Mouse (Mus musculus) embryonic facial prominence, embryonic 11.5 days (tissue): ENCODE measurements around the gene Abca2. TPM values are rescaled to one million over a fixed set of nuclear protein-coding genes. Genes with fewer than 3 reads are reported as not detected.

Experiments used
- ATAC-seq: fragments of 200-750 bp; cut with Nextera tagmentation; replicated peaks from 2 replicates; pipeline ENCODE4 v1.8.0; 2017; ENCODE audit warnings: low read depth; ENCODE audit not compliant: insufficient number of reproducible peaks, low FRiP score, low TSS enrichment
- DNase-seq: peaks from one replicate; pipeline ENCODE4 v3.0.0-alpha.2; 2015; ENCODE audit warnings: low spot score
- H3K27ac ChIP-seq: fragments of 300-500 bp; sonication (generic); replicated peaks from 2 replicates; pipeline ENCODE4 v1.5.1; 2014; ENCODE audit warnings: mild to moderate bottlenecking, low read depth, low read length, control low read depth
- H3K27me3 ChIP-seq: fragments of 300-500 bp; sonication (generic); 2 replicates; pipeline ENCODE4 v1.6.1; 2014; ENCODE audit warnings: mild to moderate bottlenecking, low read length, moderate library complexity, mixed read lengths; ENCODE audit not compliant: control insufficient read depth, insufficient read depth
- H3K36me3 ChIP-seq: fragments of 300-500 bp; sonication (generic); replicated peaks from 2 replicates; pipeline ENCODE4 v1.6.1; 2014; ENCODE audit warnings: low read depth, mild to moderate bottlenecking, low read length, moderate library complexity, mixed read lengths; ENCODE audit not compliant: control insufficient read depth, insufficient read depth
- H3K4me1 ChIP-seq: fragments of 300-500 bp; sonication (generic); 2 replicates; pipeline ENCODE4 v1.6.1; 2014; ENCODE audit warnings: low read length, mixed read lengths; ENCODE audit not compliant: control insufficient read depth, insufficient read depth
- H3K4me2 ChIP-seq: fragments of 300-500 bp; sonication (generic); 2 replicates; pipeline ENCODE4 v1.6.1; 2014; ENCODE audit warnings: low read depth, mild to moderate bottlenecking, control low read depth, low read length, moderate library complexity
- H3K4me3 ChIP-seq: fragments of 300-500 bp; sonication (generic); 2 replicates; pipeline ENCODE4 v1.5.1; 2014; ENCODE audit warnings: low read depth, low read length, control low read depth
- H3K9ac ChIP-seq: fragments of 300-500 bp; sonication (generic); replicated peaks from 2 replicates; pipeline ENCODE4 v1.6.1; 2014; ENCODE audit warnings: mild to moderate bottlenecking, control low read depth, low read length
- H3K9me3 ChIP-seq: fragments of 300-500 bp; sonication (generic); replicated peaks from 2 replicates; pipeline ENCODE4 v1.6.1; 2016; ENCODE audit warnings: mild to moderate bottlenecking, low read length, inconsistent platforms, mixed read lengths; ENCODE audit not compliant: control insufficient read depth
- WGBS: fragments of 180-500 bp; shearing (Covaris S2); extraction: QIAGEN DNeasy Blood & Tissue Kit; methylation state at CpG from one replicate; pipeline ENCODE4 v1.1.7; 2014; 5-methylcytosine and 5-hydroxymethylcytosine counted together
- polyA plus RNA-seq: library from polyadenylated mRNA; unstranded; fragments of >200 nt; fragmentation: Nextera tagmentation; extraction: Ambion mirVana; gene quantifications from 2 replicates; pipeline ENCODE4 v1.2.1, GENCODE M21; 2014

Abca2 gene
- polyA plus RNA-seq, 1 experiment from 2014 or later: 2.2 TPM

DNA sequence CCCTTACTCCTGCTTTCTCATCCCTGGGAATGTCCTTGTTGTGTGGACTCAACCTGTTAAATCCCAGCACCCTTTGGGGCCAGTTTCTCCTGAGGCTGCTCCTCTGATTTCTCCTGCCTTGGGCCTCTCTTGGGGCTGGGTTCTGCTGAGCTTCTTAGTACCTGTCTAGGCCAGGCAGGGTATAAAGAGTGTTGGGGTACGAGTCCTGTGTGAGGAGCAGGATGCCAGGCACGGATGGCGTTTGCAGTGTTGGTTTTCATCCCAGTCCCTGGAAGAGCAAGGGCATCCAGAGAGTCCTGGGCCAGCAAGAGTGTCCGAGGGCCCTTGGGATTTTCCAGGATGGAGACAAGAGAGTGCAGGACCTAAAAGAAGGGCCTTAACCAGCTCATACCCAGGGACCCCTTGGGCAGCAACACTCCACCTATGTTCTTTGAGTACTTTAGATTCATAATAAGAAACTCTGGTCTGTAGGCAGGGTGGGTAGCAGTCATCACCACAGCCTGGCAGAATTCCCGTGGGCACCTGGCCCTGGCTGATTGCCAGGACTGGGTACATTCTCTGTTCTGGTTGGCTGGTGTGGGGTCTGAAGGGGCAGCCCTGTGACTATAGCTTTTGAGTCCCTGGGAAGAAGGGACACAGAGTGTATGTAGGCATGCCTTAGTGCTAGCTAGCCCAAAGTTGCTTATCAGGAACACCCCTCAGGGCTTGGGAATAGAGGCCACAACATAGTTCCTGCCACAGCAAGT is 1.1 kb downstream of the Abca2 start:
- peak overlapping the region; percentile 69; the same call in 1 of the 2 replicates for H3K4me3 ChIP-seq
- H3K4me2 ChIP-seq: peak overlapping the region; percentile 94
- H3K36me3 ChIP-seq: no peaks in the 10 kb centered on the region
- WGBS: 77% methylated on average over 5 of the region's 5 CpGs
- H3K27me3 ChIP-seq: peaks cover 18% of the 10 kb centered on the region
- no peak overlapping the region for H3K9ac ChIP-seq
- ATAC-seq (no peak), DNase-seq (no peak)
- no peaks in the 10 kb centered on the region for H3K4me1 ChIP-seq
- H3K9me3 ChIP-seq: no peaks in the 10 kb centered on the region
- no peak overlapping the region for H3K27ac ChIP-seq

DNA sequence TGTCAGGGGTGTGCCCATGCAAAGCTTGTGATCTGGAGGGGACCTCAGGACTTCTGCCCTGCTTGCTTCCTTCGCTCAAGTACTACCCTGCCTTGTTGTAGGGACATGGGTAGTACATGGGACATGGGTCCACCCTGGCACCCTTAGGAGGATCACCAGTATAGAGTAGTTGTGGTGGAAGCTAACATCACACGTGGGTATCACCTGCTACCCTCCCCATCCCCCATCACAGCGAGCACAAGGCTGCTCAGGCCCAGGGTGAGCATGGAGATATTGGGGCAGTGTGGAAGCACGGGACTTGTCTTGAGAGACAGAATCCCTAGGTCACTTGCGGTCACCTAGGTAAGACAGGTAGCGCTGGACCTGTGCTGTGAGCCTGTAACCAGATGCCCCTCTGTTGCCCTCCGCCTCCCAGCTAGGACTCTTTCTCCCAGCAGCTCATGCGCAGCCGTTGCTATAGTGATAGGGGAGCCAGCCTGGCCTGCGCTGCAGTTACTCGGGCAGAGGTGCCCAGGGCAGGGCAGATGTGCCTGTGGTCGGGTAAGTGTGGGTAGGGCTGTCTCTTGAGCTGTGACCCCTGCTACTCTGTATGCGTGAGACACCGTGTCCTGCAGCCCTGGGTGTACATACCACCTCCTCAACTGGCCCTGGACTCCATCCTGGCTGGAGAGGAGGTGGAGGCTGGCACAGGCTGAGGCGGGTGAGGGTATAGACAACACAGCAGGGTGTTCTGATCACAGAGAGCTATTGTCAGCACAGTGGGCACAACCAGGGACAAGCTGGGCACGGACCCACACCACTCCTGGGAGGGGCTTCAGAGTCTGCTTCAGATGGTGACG is 2.1 kb downstream of the Abca2 start:
- 66% methylated on average over 17 of the region's 17 CpGs for WGBS
- ATAC-seq: peak; percentile 29; the same call in 1 of the 2 replicates
- Histone ChIP-seq H3K9ac (no peak overlapping the region), H3K27me3 (peaks cover 9% of the 10 kb centered on the region), H3K9me3 (no peaks in the 10 kb centered on the region), H3K36me3 (no peaks in the 10 kb centered on the region), H3K27ac (no peak overlapping the region), H3K4me2 (no peak overlapping the region), H3K4me3 (no peak overlapping the region), H3K4me1 (no peaks in the 10 kb centered on the region)
- no peak for DNase-seq

DNA sequence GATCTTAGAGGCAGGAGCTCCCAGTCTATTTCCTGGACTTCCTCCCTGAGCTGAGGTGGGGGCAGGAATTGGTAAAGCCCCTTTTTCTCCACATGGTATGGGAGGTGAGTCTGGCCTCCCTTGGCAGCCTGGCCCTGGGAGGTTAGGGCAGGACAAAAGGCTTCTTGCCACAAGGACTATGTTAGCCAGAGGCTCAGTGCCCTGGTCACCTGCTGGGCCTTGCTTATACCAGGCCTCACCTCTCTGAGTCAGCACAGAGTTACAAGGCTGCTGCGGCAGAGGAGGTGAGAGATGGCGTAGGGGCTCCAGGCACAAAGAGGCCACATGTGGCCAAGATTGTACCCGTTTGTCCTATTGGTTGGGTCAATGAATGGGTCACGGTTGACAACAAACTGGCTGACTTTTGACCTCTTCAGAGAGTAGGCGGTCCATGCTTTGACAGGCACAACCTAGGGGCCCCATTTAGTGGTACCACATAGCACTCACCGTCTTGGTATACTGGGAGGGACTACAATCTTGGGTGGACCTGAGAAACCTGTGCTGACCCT is 2.9 kb downstream of the Abca2 start:
- Histone ChIP-seq H3K4me3 (no peak overlapping the region), H3K27me3 (0 out of 2 replicates have a peak, but pooled peaks cover 4% of the 10 kb centered on the region), H3K9ac (no peak overlapping the region), H3K4me1 (no peaks in the 10 kb centered on the region), H3K36me3 (no peaks in the 10 kb centered on the region), H3K9me3 (no peaks in the 10 kb centered on the region), H3K27ac (no peak overlapping the region), H3K4me2 (no peak overlapping the region)
- no peak for ATAC-seq
- no peak for DNase-seq
- 52% methylated on average over 6 of the region's 6 CpGs for WGBS

DNA sequence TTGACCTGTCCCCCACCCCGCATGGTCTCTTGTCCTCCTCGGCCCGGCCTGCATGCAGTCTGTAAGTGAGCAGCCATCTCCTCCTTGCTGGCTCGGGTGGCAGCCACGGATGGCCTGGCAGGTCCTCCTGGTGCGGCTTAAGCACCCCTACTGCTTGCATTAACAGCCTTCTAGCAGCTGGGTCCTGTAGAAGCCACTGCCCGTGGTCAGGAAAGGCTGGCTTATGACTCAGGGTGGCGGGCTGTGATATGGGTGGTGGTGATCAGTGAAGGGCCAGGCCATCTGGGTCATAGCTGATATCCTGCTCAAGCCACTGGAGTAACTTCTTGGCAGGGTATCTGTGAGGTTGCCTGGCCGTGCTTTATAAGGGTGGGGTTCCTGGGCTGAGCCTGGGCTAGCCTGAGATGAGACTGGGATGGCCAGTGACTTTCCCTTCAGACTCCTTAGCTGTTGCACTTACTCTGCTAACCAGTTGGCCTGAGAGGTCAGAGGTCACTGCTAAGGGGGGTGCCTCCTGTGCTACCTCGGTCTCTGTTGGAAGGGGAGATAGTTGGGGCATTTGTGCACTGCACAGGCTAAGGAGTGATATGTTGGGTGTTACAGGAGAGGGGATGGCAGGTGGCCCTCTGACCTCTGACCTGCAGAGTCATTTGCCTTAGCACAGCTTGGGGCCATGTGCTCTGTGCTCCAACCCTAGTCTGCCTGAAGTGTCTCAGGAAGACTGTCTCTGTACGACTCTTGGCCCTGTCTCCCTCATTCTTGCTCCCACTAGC is 4.0 kb downstream of the Abca2 start:
- Histone ChIP-seq H3K27ac (no peak overlapping the region), H3K9ac (no peak overlapping the region), H3K4me3 (no peak overlapping the region), H3K4me1 (no peaks in the 10 kb centered on the region), H3K4me2 (no peak overlapping the region), H3K27me3 (0 out of 2 replicates have a peak, but pooled peaks cover 4% of the 10 kb centered on the region), H3K36me3 (no peaks in the 10 kb centered on the region), H3K9me3 (no peaks in the 10 kb centered on the region)
- 71% methylated on average over 11 of the region's 11 CpGs for WGBS
- ATAC-seq: no peak
- DNase-seq: no peak

DNA sequence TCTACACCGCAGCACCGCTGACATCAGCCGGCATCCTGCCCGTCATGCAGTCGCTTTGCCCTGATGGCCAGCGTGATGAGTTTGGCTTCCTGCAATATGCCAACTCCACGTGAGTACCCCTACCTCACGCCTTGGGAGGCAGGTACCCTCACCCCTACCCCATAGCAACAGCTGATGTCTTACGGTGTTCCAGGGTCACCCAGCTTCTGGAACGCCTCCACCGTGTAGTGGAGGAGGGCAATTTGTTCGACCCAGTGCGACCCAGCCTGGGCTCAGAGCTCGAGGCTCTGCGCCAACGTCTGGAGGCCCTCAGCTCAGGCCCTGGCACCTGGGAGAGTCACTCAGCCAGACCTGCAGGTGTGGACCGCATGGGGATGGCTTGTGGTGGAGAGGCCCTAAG is 4.6 kb downstream of the Abca2 start:
- Histone ChIP-seq H3K36me3 (no peaks in the 10 kb centered on the region), H3K9ac (no peak overlapping the region), H3K4me3 (no peak overlapping the region), H3K4me1 (no peaks in the 10 kb centered on the region), H3K27me3 (0 out of 2 replicates have a peak, but pooled peaks cover 4% of the 10 kb centered on the region), H3K27ac (no peak overlapping the region), H3K4me2 (no peak overlapping the region), H3K9me3 (no peaks in the 10 kb centered on the region)
- DNase-seq (no peak), ATAC-seq (no peak)
- 89% methylated on average over 17 of the region's 17 CpGs for WGBS

DNA sequence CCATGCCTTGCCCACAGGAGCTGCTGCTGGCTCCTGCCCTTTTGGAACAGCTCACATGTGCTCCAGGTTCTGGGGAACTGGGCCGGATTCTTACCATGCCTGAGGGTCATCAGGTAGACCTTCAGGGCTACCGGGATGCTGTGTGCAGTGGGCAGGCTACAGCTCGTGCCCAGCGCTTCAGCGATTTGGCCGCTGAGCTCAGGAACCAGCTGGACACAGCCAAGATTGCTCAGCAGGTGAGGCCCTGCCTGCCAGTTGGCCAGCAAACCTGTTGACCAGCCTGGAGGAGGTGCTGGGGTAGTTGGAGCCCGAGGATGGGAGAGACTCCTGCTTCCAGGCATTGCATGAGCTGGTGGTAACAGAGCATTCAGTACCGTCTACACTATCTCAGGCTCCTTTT is 5.8 kb downstream of the Abca2 start:
- Histone ChIP-seq H3K27ac (no peak overlapping the region), H3K9me3 (no peaks in the 10 kb centered on the region), H3K4me2 (no peak overlapping the region), H3K4me1 (no peaks in the 10 kb centered on the region), H3K9ac (no peak overlapping the region), H3K27me3 (0 out of 2 replicates have a peak, but pooled peaks cover 4% of the 10 kb centered on the region), H3K36me3 (no peaks in the 10 kb centered on the region), H3K4me3 (no peak overlapping the region)
- WGBS: 89% methylated on average over 8 of the region's 8 CpGs
- ATAC-seq (no peak), DNase-seq (no peak)

DNA sequence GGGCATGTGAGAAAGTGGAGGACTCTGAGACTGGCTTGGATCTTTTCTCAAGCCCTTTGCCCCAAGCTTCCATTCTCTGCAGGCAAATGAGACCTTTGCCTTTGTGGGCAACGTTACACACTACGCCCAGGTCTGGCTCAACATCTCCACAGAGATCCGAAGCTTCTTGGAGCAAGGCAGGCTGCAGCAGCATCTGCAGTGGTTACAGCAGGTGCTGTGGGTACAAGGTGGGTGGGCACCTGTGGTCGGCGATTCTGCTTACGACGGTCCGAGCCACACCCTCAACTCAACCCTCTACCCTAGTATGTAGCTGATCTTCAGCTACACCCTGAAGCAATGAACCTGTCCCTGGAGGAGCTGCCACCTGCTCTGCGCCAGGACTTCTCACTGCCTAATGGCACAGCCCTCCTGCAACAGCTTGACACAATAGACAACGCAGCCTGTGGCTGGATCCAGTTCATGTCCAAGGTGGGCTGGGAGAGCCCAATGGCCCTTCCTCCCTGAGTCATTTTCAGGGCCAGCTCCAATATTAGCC is 7.8 kb downstream of the Abca2 start:
- Histone ChIP-seq H3K27ac (no peak overlapping the region), H3K4me3 (no peak overlapping the region), H3K4me1 (no peaks in the 10 kb centered on the region), H3K36me3 (no peaks in the 10 kb centered on the region), H3K27me3 (no peaks in the 10 kb centered on the region), H3K9ac (no peak overlapping the region), H3K4me2 (no peak overlapping the region), H3K9me3 (no peaks in the 10 kb centered on the region)
- 88% methylated on average over 10 of the region's 10 CpGs for WGBS
- ATAC-seq (no peak), DNase-seq (no peak)
